Mouse (Mus musculus) cerebral cortex, adult 2 months (tissue): ENCODE results near the gene Adamtsl1.

ENCODE experiments used
- WGBS: fragments of 180-500 bp; shearing (Covaris S2); methylation state at CpG from one replicate; pipeline ENCODE4 v1.1.7; 2018; 5-methylcytosine and 5-hydroxymethylcytosine counted together

Adamtsl1 gene

GRCm38 (mm10) chr4:86068875-86069718, 555.1 kb downstream of the Adamtsl1 start:
- 81% methylated on average over 13 of the region's 13 CpGs for WGBS

GRCm38 (mm10) chr4:86074871-86075270, 560.9 kb downstream of the Adamtsl1 start:
- WGBS, result 56% methylated on average over 1 of the region's 1 CpGs

- WGBS, result 89% methylated on average over 2 of the region's 2 CpGs
Observed at GRCm38 (mm10) chr4:86077355-86077754, 563.4 kb downstream of the Adamtsl1 start.

- 50% methylated on average over 3 of the region's 3 CpGs for WGBS
Observed at GRCm38 (mm10) chr4:86077854-86078253, 563.9 kb downstream of the Adamtsl1 start.

GRCm38 (mm10) chr4:86087508-86087907, 573.5 kb downstream of the Adamtsl1 start:
- 90% methylated on average over 5 of the region's 5 CpGs for WGBS

GRCm38 (mm10) chr4:86103207-86103606, 589.2 kb downstream of the Adamtsl1 start:
- WGBS, result 83% methylated on average over 1 of the region's 1 CpGs

GRCm38 (mm10) chr4:86108325-86108724, 594.4 kb downstream of the Adamtsl1 start:
- 92% methylated on average over 4 of the region's 4 CpGs for WGBS

- 39% methylated on average over 2 of the region's 2 CpGs for WGBS
Observed at GRCm38 (mm10) chr4:86119067-86119466, 605.1 kb downstream of the Adamtsl1 start.

- 54% methylated on average over 5 of the region's 5 CpGs for WGBS
Observed at GRCm38 (mm10) chr4:86122431-86122830, 608.5 kb downstream of the Adamtsl1 start.

- WGBS, result 47% methylated on average over 3 of the region's 3 CpGs
Observed at GRCm38 (mm10) chr4:86124374-86124773, 610.4 kb downstream of the Adamtsl1 start.

- 85% methylated on average over 2 of the region's 2 CpGs for WGBS
Observed at GRCm38 (mm10) chr4:86126636-86127035, 612.7 kb downstream of the Adamtsl1 start.

- 85% methylated on average over 4 of the region's 4 CpGs for WGBS
Observed at GRCm38 (mm10) chr4:86158551-86158950, 644.6 kb downstream of the Adamtsl1 start.

- 68% methylated on average over 1 of the region's 1 CpGs for WGBS
Observed at GRCm38 (mm10) chr4:86159362-86159761, 645.4 kb downstream of the Adamtsl1 start.

GRCm38 (mm10) chr4:86170763-86171162, 656.8 kb downstream of the Adamtsl1 start:
- 56% methylated on average over 10 of the region's 10 CpGs for WGBS

- 87% methylated on average over 5 of the region's 5 CpGs for WGBS
Observed at GRCm38 (mm10) chr4:86171461-86171860, 657.5 kb downstream of the Adamtsl1 start.

- 82% methylated on average over 6 of the region's 6 CpGs for WGBS
Observed at GRCm38 (mm10) chr4:86177471-86177870, 663.5 kb downstream of the Adamtsl1 start.

GRCm38 (mm10) chr4:86178116-86178515, 664.1 kb downstream of the Adamtsl1 start:
- 76% methylated on average over 14 of the region's 14 CpGs for WGBS

GRCm38 (mm10) chr4:86183701-86184173, 669.8 kb downstream of the Adamtsl1 start:
- WGBS, result 63% methylated on average over 1 of the region's 1 CpGs

- WGBS, result 74% methylated on average over 2 of the region's 2 CpGs
Observed at GRCm38 (mm10) chr4:86189853-86190252, 675.9 kb downstream of the Adamtsl1 start.

- 94% methylated on average over 5 of the region's 5 CpGs for WGBS
Observed at GRCm38 (mm10) chr4:86191195-86191594, 677.2 kb downstream of the Adamtsl1 start.

- WGBS, result 68% methylated on average over 7 of the region's 7 CpGs
Observed at GRCm38 (mm10) chr4:86201766-86202165, 687.8 kb downstream of the Adamtsl1 start.

- WGBS, result 90% methylated on average over 2 of the region's 2 CpGs
Observed at GRCm38 (mm10) chr4:86203288-86203687, 689.3 kb downstream of the Adamtsl1 start.

- WGBS, result 88% methylated on average over 5 of the region's 5 CpGs
Observed at GRCm38 (mm10) chr4:86224875-86225274, 710.9 kb downstream of the Adamtsl1 start.
